Comparison of ENCODE assay signal across 10 mouse cellular contexts in genomic region chr16:84832736-84833135, GRCm38 (mm10). TPM values are rescaled to one million over a fixed set of nuclear protein-coding genes. Genes with fewer than 3 reads are reported as not detected.
A peak's percentile ranks its signal among the peaks of the same experiment; 100 is the strongest.
DNase-seq lines count a peak whose midpoint lies in the region.
"Had no signal": no experiment of that assay in that cellular context is flagged by ENCODE, and none has a peak within 500 bp of the region (broad histone marks: within the 10 kb centered on the region; RNA-seq: fewer than 3 reads in every experiment).

No protein-coding gene starts in this region.

- intact Hi-C loops in heart, postnatal 25 days (cut with DNase I): no loop called here
- intact Hi-C loops in heart, postnatal 10 days (cut with DNase I): no loop called here

- DNase-seq in heart, adult 11 months: peak; percentile 93
- no peak for DNase-seq in heart, postnatal 25 days (ENCODE audit: low spot score)
- peak; percentile 46 to 55 for DNase-seq in layer of hippocampus, postnatal 10 days (ENCODE audit: low spot score in 2 of 2)
- DNase-seq in layer of hippocampus, adult 9-11 months: no peak
- DNase-seq in cerebellum, adult 11 months: peak; percentile 71
- peak; percentile 32 to 33 for DNase-seq in heart, postnatal 10 days
- DNase-seq in thymus, postnatal 36 days: no peak
- no peak for DNase-seq in lung, postnatal 36 days
- DNase-seq: lung, adult 2 months; right cerebral cortex, postnatal 4 days had no signal

RNA-seq across cellular contexts. Expression of gene Gabpa, which starts 2.0 kb away (rescaled TPM):
- total RNA-seq in heart, postnatal 25 days (2021): 10 to 100 TPM; 38.5 to 43.0 TPM
- 10 to 100 TPM; 23.2 to 25.7 TPM for total RNA-seq in layer of hippocampus, postnatal 10 days (2021)
- total RNA-seq in heart, postnatal 10 days (2021): 10 to 100 TPM; 48.8 to 51.9 TPM

RNA-seq across cellular contexts. Expression of gene Atp5j, which starts 2.7 kb away (rescaled TPM):
- 1,000 to 10,000 TPM; 1,789 to 1,861 TPM for total RNA-seq in heart, postnatal 25 days (2021)
- 100 to 1,000 TPM; 301 to 317 TPM for total RNA-seq in layer of hippocampus, postnatal 10 days (2021)
- 1,000 to 10,000 TPM; 1,523 to 1,629 TPM for total RNA-seq in heart, postnatal 10 days (2021)

RNA-seq across cellular contexts. Expression of gene Jam2, which starts 58.8 kb away (rescaled TPM):
- 10 to 100 TPM; 63.5 to 66.0 TPM for total RNA-seq in heart, postnatal 25 days (2021)
- 10 to 100 TPM; 26.3 to 30.4 TPM for total RNA-seq in layer of hippocampus, postnatal 10 days (2021)
- total RNA-seq in heart, postnatal 10 days (2021): 10 to 100 TPM; 56.7 to 69.4 TPM

Comparison
In these comparisons a context has a peak if more than half of its experiments do, and no peak if none do; other contexts are left out.
1. DNase-seq: peak in heart, adult 11 months (single experiment), layer of hippocampus, postnatal 10 days (2 of 2), cerebellum, adult 11 months (single experiment) and heart, postnatal 10 days (2 of 2); none in heart, postnatal 25 days (single experiment), layer of hippocampus, adult 9-11 months (single experiment), thymus, postnatal 36 days (0 of 2) and lung, postnatal 36 days (single experiment).
2. RNA of gene Atp5j, which starts 2.7 kb away (total RNA-seq): 1,789 to 1,861 TPM in heart, postnatal 25 days and 1,523 to 1,629 TPM in heart, postnatal 10 days; 301 to 317 TPM in layer of hippocampus, postnatal 10 days; every median in the first group is over 4 times any median in the second.